Mouse (Mus musculus) adrenal gland, adult 8-10 months (tissue): Measurements from ENCODE around the gene Zrsr2. TPM values are rescaled to one million over a fixed set of nuclear protein-coding genes. Genes with fewer than 3 reads are reported as not detected.

Experiments
- total RNA-seq, 4 experiments: library from RNA; stranded (reverse); gene quantifications; 2 replicates each; pipeline ENCODE4 v1.2.4; 2022

The Zrsr2 gene
- total RNA-seq, 4 experiments from 2014 or later: 19.7 to 34.1 (median 32.8) TPM

Other genes with a start within 250 kb of the Zrsr2 start
- under 1 TPM; 0.56 to 0.96 (median 0.73) TPM for gene Rnf138rt1, start 197.3 kb downstream of the Zrsr2 start, total RNA-seq
- gene Ap1s2, start 49.6 kb downstream of the Zrsr2 start, total RNA-seq: 10 to 100 TPM; 13.3 to 16.3 (median 15.5) TPM
- 10 to 100 TPM; 10.1 to 21.4 (median 16.1) TPM for gene Car5b, start 69.3 kb upstream of the Zrsr2 start, total RNA-seq
- 10 to 100 TPM in 1 of 4 experiments, 1 to 10 TPM in 3; 7.2 to 10.2 (median 8.3) TPM for gene Siah1b, start 117.8 kb upstream of the Zrsr2 start, total RNA-seq
- not detected for gene Cltrn, start 130.2 kb upstream of the Zrsr2 start, total RNA-seq
- 1 to 10 TPM; 2.1 to 5.4 (median 3.6) TPM for gene Ace2, start 180.7 kb upstream of the Zrsr2 start, total RNA-seq